24 mouse cellular contexts compared by ENCODE assay signal in the genomic region with DNA sequence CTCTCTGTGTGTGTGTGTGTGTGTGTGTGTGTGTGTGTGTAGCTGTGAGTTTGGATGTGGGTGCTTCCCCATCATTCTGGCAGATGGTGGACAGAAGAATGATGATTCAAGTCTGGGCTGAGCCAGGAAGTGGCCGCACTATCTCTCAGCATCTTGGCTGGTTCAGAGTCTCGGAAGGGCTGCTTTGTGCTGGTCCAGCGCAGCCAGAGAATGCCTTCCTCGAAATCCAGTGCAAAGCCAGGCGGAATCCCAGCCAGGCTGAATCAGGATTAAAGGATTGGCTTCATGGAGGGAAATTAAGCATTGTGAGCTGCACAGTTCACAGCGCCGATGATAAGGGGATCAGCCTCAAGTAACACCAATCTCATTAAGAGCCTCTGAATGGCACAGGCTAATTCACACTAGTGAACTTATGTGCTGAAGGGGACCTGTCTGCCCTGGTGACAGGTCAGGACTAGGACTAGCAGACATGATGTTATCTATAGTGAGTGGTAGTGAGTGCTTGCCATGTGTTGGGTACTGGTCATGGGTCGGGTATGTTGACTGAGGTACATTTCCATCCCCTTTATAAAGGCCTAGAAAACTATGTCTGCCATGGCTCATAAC. TPM values are rescaled to one million over a fixed set of nuclear protein-coding genes. Genes with fewer than 3 reads are reported as not detected.
DNase-seq lines count a peak whose midpoint lies in the region; ATAC-seq and TF ChIP-seq lines count a peak whose summit lies in the region.
"Had no signal": no experiment of that assay in that cellular context is flagged by ENCODE, and none has a peak within 500 bp of the region (broad histone marks: within the 10 kb centered on the region; RNA-seq: fewer than 3 reads in every experiment).

No protein-coding gene starts in this region.

- no peak overlapping the region for H3K4me3 ChIP-seq in hindbrain, postnatal 0 days (ENCODE audit: low read length)
- no peak overlapping the region for H3K4me3 ChIP-seq in hindbrain, embryonic 12.5 days
- H3K4me3 ChIP-seq in midbrain, embryonic 11.5 days (ENCODE audit: low read depth, low read length), result no peak overlapping the region
- no peak overlapping the region for H3K4me3 ChIP-seq in liver, postnatal 0 days (ENCODE audit: low read depth, low read length)
- no peak overlapping the region for H3K4me3 ChIP-seq in gastrocnemius, adult 2 months
- H3K4me3 ChIP-seq: embryonic facial prominence, embryonic 13.5 days; heart, embryonic 12.5 days; intestine, embryonic 15.5 days; kidney, embryonic 15.5 days; limb, embryonic 13.5 days had no signal

- DNase-seq in hindbrain, postnatal 0 days (ENCODE audit: low spot score), result peak; percentile 32
- peak; percentile 71 for DNase-seq in brain, embryonic 14.5 days (ENCODE audit: low read depth)
- DNase-seq in midbrain, embryonic 11.5 days (ENCODE audit: low spot score, missing footprints), result no peak
- peak; percentile 41 for DNase-seq in retina, embryonic 14.5 days (ENCODE audit: low spot score)
- DNase-seq in liver, postnatal 0 days, result no peak
- no peak for DNase-seq in gastrocnemius, adult 2 months
- DNase-seq: adrenal gland, postnatal 25 days; cerebellum, postnatal 36 days; gastrocnemius, postnatal 25 days; lung, adult 18-20 months; right cerebral cortex, postnatal 14 days; thymus, adult 18-20 months had no signal

- no peak overlapping the region for H3K9ac ChIP-seq in hindbrain, postnatal 0 days (replicated peaks; ENCODE audit: low read length)
- no peak overlapping the region for H3K9ac ChIP-seq in hindbrain, embryonic 12.5 days
- H3K9ac ChIP-seq in midbrain, embryonic 11.5 days (ENCODE audit: low read length), result no peak overlapping the region
- H3K9ac ChIP-seq in liver, postnatal 0 days (replicated peaks), result no peak overlapping the region
- H3K9ac ChIP-seq: embryonic facial prominence, embryonic 13.5 days; heart, embryonic 12.5 days; intestine, embryonic 15.5 days; kidney, embryonic 15.5 days; limb, embryonic 13.5 days had no signal

- no peaks in the 10 kb centered on the region for H3K27me3 ChIP-seq in hindbrain, postnatal 0 days (ENCODE audit: insufficient read depth, low read length)
- no peaks in the 10 kb centered on the region for H3K27me3 ChIP-seq in hindbrain, embryonic 12.5 days
- no peaks in the 10 kb centered on the region; the same call in 1 of the 2 replicates for H3K27me3 ChIP-seq in midbrain, embryonic 11.5 days (ENCODE audit: control insufficient read depth, insufficient read depth, low read length)
- no peaks in the 10 kb centered on the region for H3K27me3 ChIP-seq in liver, postnatal 0 days (ENCODE audit: insufficient read depth, low read length)
- H3K27me3 ChIP-seq: embryonic facial prominence, embryonic 13.5 days; heart, embryonic 12.5 days; intestine, embryonic 15.5 days; kidney, embryonic 15.5 days; limb, embryonic 13.5 days had no signal

- intact Hi-C loops in gastrocnemius, adult 2 months (cut with DNase I), result no loop called here

- WGBS in hindbrain, postnatal 0 days, result 55% methylated on average over 8 of the region's 8 CpGs
- WGBS in hindbrain, embryonic 12.5 days, result 82% methylated on average over 8 of the region's 8 CpGs
- 17% methylated on average over 8 of the region's 8 CpGs for WGBS in midbrain, embryonic 11.5 days
- WGBS in liver, postnatal 0 days (ENCODE audit: insufficient replicate concordance), result 68% methylated on average over 8 of the region's 8 CpGs

- H3K4me1 ChIP-seq in hindbrain, postnatal 0 days (ENCODE audit: insufficient read depth, low read length), result no peaks in the 10 kb centered on the region
- H3K4me1 ChIP-seq in hindbrain, embryonic 12.5 days, result no peaks in the 10 kb centered on the region
- peaks cover 7% of the 10 kb centered on the region; the same call in 1 of the 2 replicates for H3K4me1 ChIP-seq in midbrain, embryonic 11.5 days (ENCODE audit: control insufficient read depth, insufficient read depth, low read length)
- no peaks in the 10 kb centered on the region for H3K4me1 ChIP-seq in liver, postnatal 0 days (ENCODE audit: insufficient read depth)
- H3K4me1 ChIP-seq: embryonic facial prominence, embryonic 13.5 days; heart, embryonic 12.5 days; intestine, embryonic 15.5 days; kidney, embryonic 15.5 days; limb, embryonic 13.5 days had no signal

- peak; percentile 18; the same call in 1 of the 2 replicates for ATAC-seq in hindbrain, postnatal 0 days
- ATAC-seq in hindbrain, embryonic 12.5 days (ENCODE audit: low FRiP score), result no peak
- ATAC-seq in midbrain, embryonic 11.5 days (ENCODE audit: low FRiP score), result peak; percentile 76
- no peak for ATAC-seq in liver, postnatal 0 days
- ATAC-seq: CD4-positive, CD25-positive, alpha-beta regulatory T cell, adult 4 months; intestine, embryonic 15.5 days had no signal

- H3K9me3 ChIP-seq in hindbrain, postnatal 0 days (ENCODE audit: low read length), result no peaks in the 10 kb centered on the region
- no peaks in the 10 kb centered on the region; the same call in 1 of the 2 replicates for H3K9me3 ChIP-seq in hindbrain, embryonic 12.5 days (replicated peaks)
- no peaks in the 10 kb centered on the region for H3K9me3 ChIP-seq in midbrain, embryonic 11.5 days (ENCODE audit: control insufficient read depth, low read length)
- no peaks in the 10 kb centered on the region for H3K9me3 ChIP-seq in liver, postnatal 0 days (ENCODE audit: low read length)
- H3K9me3 ChIP-seq: embryonic facial prominence, embryonic 13.5 days; heart, embryonic 12.5 days; intestine, embryonic 15.5 days; kidney, embryonic 15.5 days; limb, embryonic 13.5 days had no signal

- no peak overlapping the region for H3K4me2 ChIP-seq in hindbrain, postnatal 0 days (ENCODE audit: low read depth, low read length)
- H3K4me2 ChIP-seq in hindbrain, embryonic 12.5 days (replicated peaks), result no peak overlapping the region
- H3K4me2 ChIP-seq in midbrain, embryonic 11.5 days, result no peak overlapping the region
- no peak overlapping the region for H3K4me2 ChIP-seq in liver, postnatal 0 days (ENCODE audit: low read depth, low read length)
- H3K4me2 ChIP-seq: embryonic facial prominence, embryonic 13.5 days; heart, embryonic 12.5 days; intestine, embryonic 15.5 days; kidney, embryonic 15.5 days; limb, embryonic 13.5 days had no signal

- TF ChIP-seq CTCF in hindbrain, postnatal 0 days (IDR thresholded peaks at IDR 0.05; ENCODE audit: low read depth), result no peak
- no peak for TF ChIP-seq CTCF in brain, embryonic 14.5 days (IDR thresholded peaks at IDR 0.05; ENCODE audit: borderline replicate concordance, extremely low read depth, insufficient read depth, insufficient read length)
- TF ChIP-seq CTCF in liver, postnatal 0 days (IDR thresholded peaks at IDR 0.05; ENCODE audit: low read depth), result no peak
- TF ChIP-seq CTCF in gastrocnemius, adult 2 months (IDR thresholded peaks at IDR 0.05), result no peak

- no peak overlapping the region for H3K27ac ChIP-seq in hindbrain, postnatal 0 days
- no peak overlapping the region for H3K27ac ChIP-seq in hindbrain, embryonic 12.5 days
- H3K27ac ChIP-seq in midbrain, embryonic 11.5 days (ENCODE audit: low read depth, low read length), result no peak overlapping the region
- no peak overlapping the region for H3K27ac ChIP-seq in liver, postnatal 0 days (ENCODE audit: low read depth)
- H3K27ac ChIP-seq in gastrocnemius, adult 2 months, result no peak overlapping the region
- H3K27ac ChIP-seq: embryonic facial prominence, embryonic 13.5 days; intestine, embryonic 15.5 days; kidney, embryonic 15.5 days; limb, embryonic 13.5 days had no signal

- TF ChIP-seq EP300 in liver, postnatal 0 days (IDR thresholded peaks at IDR 0.05; ENCODE audit: low read depth), result no peak

- no peaks in the 10 kb centered on the region for H3K36me3 ChIP-seq in hindbrain, postnatal 0 days (ENCODE audit: insufficient read depth, low read length)
- peaks cover 56% of the 10 kb centered on the region for H3K36me3 ChIP-seq in hindbrain, embryonic 12.5 days
- H3K36me3 ChIP-seq in midbrain, embryonic 11.5 days (ENCODE audit: control insufficient read depth, insufficient read depth, low read length), result peaks cover 2% of the 10 kb centered on the region; the same call in 1 of the 2 replicates
- H3K36me3 ChIP-seq in liver, postnatal 0 days (replicated peaks; ENCODE audit: insufficient read depth, low read length), result peaks cover 11% of the 10 kb centered on the region; the same call in 1 of the 2 replicates

- TF ChIP-seq POLR2A in brain, embryonic 14.5 days (IDR thresholded peaks at IDR 0.05; ENCODE audit: borderline replicate concordance, extremely low read depth, insufficient read depth, insufficient read length, poor library complexity, severe bottlenecking), result no peak

RNA-seq across cellular contexts. Expression of a gene that starts 29.6 kb away (rescaled TPM):
- total RNA-seq in hindbrain, postnatal 0 days (2014; rRNA removed), result not detected in 2 replicates
- polyA plus RNA-seq in hindbrain, postnatal 0 days (2015; fragmentation: Nextera tagmentation; extraction: Ambion mirVana), result not detected in 2 replicates
- polyA plus RNA-seq in hindbrain, embryonic 12.5 days (2016; fragmentation: Nextera tagmentation; extraction: Ambion mirVana), result not detected in 2 replicates
- 0.05 and 0.25 TPM in 2 replicates for polyA plus RNA-seq in brain, embryonic 14.5 days (2012; rRNA removed)
- polyA plus RNA-seq in midbrain, embryonic 11.5 days (2014; fragmentation: Nextera tagmentation; extraction: Ambion mirVana), result not detected in 2 replicates
- polyA plus RNA-seq in liver, postnatal 0 days (2015; fragmentation: Nextera tagmentation; extraction: Ambion mirVana), result 2,449 and 2,507 TPM in 2 replicates
- not detected for total RNA-seq in gastrocnemius, adult 2 months (2021)
- total RNA-seq: adrenal gland, postnatal 25 days; gastrocnemius, postnatal 25 days; hematopoietic stem cell, adult 5-6 weeks; layer of hippocampus, adult 18-20 months; left cerebral cortex, adult 8-10 months; MEL; monocyte, adult 5-6 weeks had no signal
- polyA plus RNA-seq: CD4-positive, CD25-positive, alpha-beta regulatory T cell, adult 4 months; embryonic facial prominence, embryonic 13.5 days had no signal

RNA-seq across cellular contexts. Expression of a gene that starts 47.0 kb away (rescaled TPM):
- 0.18 and 0.47 TPM in 2 replicates for total RNA-seq in hindbrain, postnatal 0 days (2014; rRNA removed)
- polyA plus RNA-seq in hindbrain, postnatal 0 days (2015; fragmentation: Nextera tagmentation; extraction: Ambion mirVana), result 0.10 and 0.39 TPM in 2 replicates
- 0.27 TPM in 1 of 2 replicates, not detected in the other for polyA plus RNA-seq in hindbrain, embryonic 12.5 days (2016; fragmentation: Nextera tagmentation; extraction: Ambion mirVana)
- polyA plus RNA-seq in brain, embryonic 14.5 days (2012; rRNA removed), result 0.04 and 0.05 TPM in 2 replicates
- not detected in 2 replicates for polyA plus RNA-seq in midbrain, embryonic 11.5 days (2014; fragmentation: Nextera tagmentation; extraction: Ambion mirVana)
- polyA plus RNA-seq in liver, postnatal 0 days (2015; fragmentation: Nextera tagmentation; extraction: Ambion mirVana), result 0.40 and 0.59 TPM in 2 replicates
- not detected for total RNA-seq in gastrocnemius, adult 2 months (2021)
- total RNA-seq: adrenal gland, postnatal 25 days; gastrocnemius, postnatal 25 days; hematopoietic stem cell, adult 5-6 weeks; layer of hippocampus, adult 18-20 months; MEL; monocyte, adult 5-6 weeks had no signal
- polyA plus RNA-seq: CD4-positive, CD25-positive, alpha-beta regulatory T cell, adult 4 months; embryonic facial prominence, embryonic 13.5 days had no signal

Comparison
In these comparisons a context has a peak if more than half of its experiments do, and no peak if none do; other contexts are left out.
1. ATAC-seq: peak in hindbrain, postnatal 0 days (single experiment) and midbrain, embryonic 11.5 days (single experiment); none in hindbrain, embryonic 12.5 days (single experiment) and liver, postnatal 0 days (single experiment).
2. DNase-seq: peak in hindbrain, postnatal 0 days (single experiment), brain, embryonic 14.5 days (single experiment) and retina, embryonic 14.5 days (single experiment); none in midbrain, embryonic 11.5 days (single experiment), liver, postnatal 0 days (single experiment) and gastrocnemius, adult 2 months (single experiment).
3. RNA of a gene that starts 29.6 kb away (polyA plus RNA-seq): 2,449 to 2,507 TPM in liver, postnatal 0 days; 0.05 to 0.25 TPM in brain, embryonic 14.5 days, not detected in hindbrain, embryonic 12.5 days, not detected in hindbrain, postnatal 0 days and not detected in midbrain, embryonic 11.5 days; every median in the first group is over 1,000 times any median in the second.